In the genomic region with DNA sequence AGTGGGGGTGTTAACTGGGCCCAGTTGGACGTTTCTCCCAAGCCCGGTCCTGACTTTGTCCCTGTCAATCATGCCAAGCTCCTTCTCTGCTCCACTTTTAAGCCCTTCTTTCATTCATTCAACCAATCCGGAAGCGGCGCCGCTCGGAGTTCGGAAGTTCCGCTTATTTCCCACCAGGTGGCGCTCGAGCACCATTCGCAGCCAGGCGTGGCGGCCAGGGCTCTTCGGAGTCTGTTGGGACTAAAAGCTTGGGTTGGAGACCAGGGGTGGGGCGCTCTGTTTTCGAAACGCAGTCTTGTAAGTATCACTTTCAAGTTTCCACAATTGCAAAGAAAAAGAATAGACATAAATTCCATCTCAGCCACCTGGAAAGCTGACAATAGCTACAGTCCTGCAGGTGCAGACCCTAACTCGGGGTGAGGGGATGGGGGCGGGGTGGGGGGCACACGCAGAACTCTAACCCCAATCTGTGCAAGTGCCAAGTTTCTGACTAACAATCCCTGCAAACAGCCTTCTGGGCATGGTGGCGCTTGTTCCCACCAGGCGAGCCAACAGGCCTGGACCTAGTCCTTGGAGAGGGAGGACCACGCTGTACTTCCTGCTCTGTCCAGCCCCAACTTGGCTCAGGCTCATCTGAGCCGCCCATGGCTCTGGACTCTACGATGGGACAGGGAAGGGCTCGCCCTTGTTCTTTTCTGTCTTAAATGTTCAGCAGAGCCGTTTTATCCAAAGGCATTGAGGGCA, we compare ENCODE assay signal across 8 mouse cellular contexts. TPM values are rescaled to one million over a fixed set of nuclear protein-coding genes. Genes with fewer than 3 reads are reported as not detected.
DNase-seq lines count a peak whose midpoint lies in the region; ATAC-seq lines count a peak whose summit lies in the region.

No protein-coding gene starts in this region.

- peak; percentile 51; the same call in 1 of the 2 replicates for ATAC-seq in hindbrain, embryonic 14.5 days (ENCODE audit: low FRiP score)

- DNase-seq in R1 (ENCODE audit: low read depth, low spot score): peak; percentile 89
- peak; percentile 86 to 88 for DNase-seq in cerebellum, postnatal 25 days
- DNase-seq in frontal cortex, postnatal 36 days (ENCODE audit: low spot score in 2 of 2): peak; percentile 78 to 82
- DNase-seq in hindbrain, embryonic 14.5 days (ENCODE audit: low spot score): peak; percentile 87
- DNase-seq in left cerebral cortex, adult 11 months (ENCODE audit: low spot score): peak; percentile 41
- DNase-seq in lung, postnatal 4 days: peak; percentile 82 to 90
- peak; percentile 88 for DNase-seq in retina, postnatal 1 day
- peak; percentile 88 for DNase-seq in thymus, postnatal 4 days

- no peak overlapping the region for H3K27ac ChIP-seq in hindbrain, embryonic 14.5 days

- H3K36me3 ChIP-seq in hindbrain, embryonic 14.5 days (replicated peaks; ENCODE audit: control insufficient read depth, insufficient read depth): no peaks in the 10 kb centered on the region

- peak overlapping the region; percentile 31 for H3K4me2 ChIP-seq in hindbrain, embryonic 14.5 days (replicated peaks)

- no peaks in the 10 kb centered on the region for H3K4me1 ChIP-seq in hindbrain, embryonic 14.5 days (replicated peaks; ENCODE audit: control insufficient read depth, insufficient read depth, low read length)

- no peaks in the 10 kb centered on the region for H3K27me3 ChIP-seq in hindbrain, embryonic 14.5 days (ENCODE audit: control insufficient read depth, insufficient read depth, low read length)

- H3K4me3 ChIP-seq in hindbrain, embryonic 14.5 days (replicated peaks; ENCODE audit: low read length): no peak overlapping the region

- WGBS in hindbrain, embryonic 14.5 days: 24% methylated on average over 28 of the region's 28 CpGs

- H3K9me3 ChIP-seq in hindbrain, embryonic 14.5 days (ENCODE audit: control insufficient read depth, low read length): no peaks in the 10 kb centered on the region

- H3K9ac ChIP-seq in hindbrain, embryonic 14.5 days: no peak overlapping the region

RNA-seq across cellular contexts. Expression of gene Gnb1, which starts 9.6 kb away (rescaled TPM):
- 1,126 and 1,185 TPM in 2 replicates for polyA plus RNA-seq in hindbrain, embryonic 14.5 days (2014; fragmentation: Nextera tagmentation; extraction: Ambion mirVana)

RNA-seq across cellular contexts. Expression of gene Tmem52, which starts 12.6 kb away (rescaled TPM):
- polyA plus RNA-seq in hindbrain, embryonic 14.5 days (2014; fragmentation: Nextera tagmentation; extraction: Ambion mirVana): 0.29 TPM in 1 of 2 replicates, not detected in the other
